Mouse (Mus musculus): ENCODE data around the gene Ikzf3. TPM values are rescaled to one million over a fixed set of nuclear protein-coding genes. Genes with fewer than 3 reads are reported as not detected.

The Ikzf3 gene
- polyA plus RNA-seq, 1 experiment from 2014 or later = 0.20 TPM

DNA sequence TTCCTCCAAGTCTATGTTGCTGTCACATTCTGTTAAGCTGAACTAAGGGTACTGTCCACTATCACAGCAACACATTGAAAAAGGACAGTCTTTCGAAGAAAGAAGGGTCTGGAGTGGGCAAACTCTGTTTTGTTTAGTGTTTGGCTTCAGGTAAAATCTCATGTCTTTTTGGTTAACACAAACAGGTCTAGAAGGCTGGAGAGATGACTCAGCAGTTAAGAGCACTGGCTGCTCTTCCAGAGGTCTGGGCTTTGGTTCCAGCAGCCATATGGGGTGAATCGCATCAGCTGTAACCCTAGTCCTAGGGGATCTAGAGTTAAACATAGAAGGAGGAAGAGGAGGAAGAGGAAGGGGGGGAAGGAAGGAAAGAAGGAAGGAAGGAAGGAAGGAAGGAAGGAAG lies 60.1 kb downstream of the Ikzf3 start:
- H3K36me3 ChIP-seq (ENCODE audit: control insufficient read depth, insufficient read depth, low read length) = no peaks in the 10 kb centered on the region
- H3K27me3 ChIP-seq (ENCODE audit: control insufficient read depth, insufficient read depth, low read length) = no peaks in the 10 kb centered on the region
- 87% methylated on average over 2 of the region's 2 CpGs for WGBS
- H3K27ac ChIP-seq (ENCODE audit: low read depth, low read length) = no peak overlapping the region
- H3K4me2 ChIP-seq (ENCODE audit: low read depth, low read length) = no peak overlapping the region
- no peak for ATAC-seq (ENCODE audit: low read depth)
- no peaks in the 10 kb centered on the region for H3K9me3 ChIP-seq (ENCODE audit: control insufficient read depth, low read length)
- H3K9ac ChIP-seq (replicated peaks; ENCODE audit: low read depth, low read length) = no peak overlapping the region
- H3K4me1 ChIP-seq (ENCODE audit: control insufficient read depth, insufficient read depth, low read length) = peaks cover 5% of the 10 kb centered on the region; the same call in 1 of the 2 replicates
- H3K4me3 ChIP-seq (ENCODE audit: low read depth, low read length) = no peak overlapping the region

DNA sequence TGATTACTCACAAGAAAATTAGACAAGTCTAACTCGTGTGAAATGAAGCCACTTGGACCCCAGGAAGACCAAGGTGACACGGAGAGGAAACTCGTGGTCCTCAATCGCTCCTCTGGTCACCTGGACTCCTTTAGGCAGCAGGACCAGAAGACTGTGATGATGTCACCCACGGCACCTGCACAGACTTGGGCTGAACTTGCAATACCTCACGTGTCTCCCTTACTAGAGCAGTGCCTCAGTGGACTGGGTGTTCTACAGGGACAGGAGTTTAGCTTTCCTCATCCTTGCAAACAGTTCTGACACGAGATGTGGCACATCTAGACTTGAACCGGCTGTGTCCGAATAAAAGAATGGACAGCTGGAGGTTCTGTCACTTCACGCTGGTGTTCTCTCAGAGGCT lies 63.8 kb downstream of the Ikzf3 start:
- Histone ChIP-seq H3K9ac (replicated peaks; ENCODE audit: low read depth, low read length) (no peak overlapping the region), H3K4me1 (ENCODE audit: control insufficient read depth, insufficient read depth, low read length) (no peaks in the 10 kb centered on the region), H3K36me3 (ENCODE audit: control insufficient read depth, insufficient read depth, low read length) (no peaks in the 10 kb centered on the region), H3K27ac (ENCODE audit: low read depth, low read length) (no peak overlapping the region), H3K4me3 (ENCODE audit: low read depth, low read length) (no peak overlapping the region), H3K4me2 (ENCODE audit: low read depth, low read length) (no peak overlapping the region), H3K9me3 (ENCODE audit: control insufficient read depth, low read length) (no peaks in the 10 kb centered on the region), H3K27me3 (ENCODE audit: control insufficient read depth, insufficient read depth, low read length) (no peaks in the 10 kb centered on the region)
- WGBS = 83% methylated on average over 10 of the region's 10 CpGs
- no peak for ATAC-seq (ENCODE audit: low read depth)

DNA sequence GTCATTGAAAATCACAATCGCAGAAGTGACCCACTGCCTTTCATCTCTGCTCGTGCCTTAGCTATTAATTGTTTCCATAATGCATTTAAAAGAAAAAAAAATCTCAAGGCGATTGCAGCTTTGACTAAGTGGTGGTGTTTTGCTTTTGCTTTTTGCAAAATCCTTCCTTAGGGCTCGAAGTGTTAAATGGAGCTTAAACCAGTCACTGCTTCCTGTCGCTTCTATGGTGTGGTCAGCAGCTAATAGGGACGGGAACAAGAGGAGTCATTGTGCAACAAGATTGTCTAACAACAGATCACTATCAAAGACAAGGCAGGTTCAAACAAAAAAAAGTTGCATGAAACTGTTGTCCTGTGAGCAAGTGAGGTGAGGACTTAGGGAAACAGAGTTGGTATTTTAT lies 64.6 kb downstream of the Ikzf3 start:
- Histone ChIP-seq H3K36me3 (ENCODE audit: control insufficient read depth, insufficient read depth, low read length) (no peaks in the 10 kb centered on the region), H3K4me2 (ENCODE audit: low read depth, low read length) (no peak overlapping the region), H3K4me1 (ENCODE audit: control insufficient read depth, insufficient read depth, low read length) (no peaks in the 10 kb centered on the region), H3K9me3 (ENCODE audit: control insufficient read depth, low read length) (no peaks in the 10 kb centered on the region), H3K27ac (ENCODE audit: low read depth, low read length) (no peak overlapping the region), H3K9ac (replicated peaks; ENCODE audit: low read depth, low read length) (no peak overlapping the region), H3K4me3 (ENCODE audit: low read depth, low read length) (no peak overlapping the region), H3K27me3 (ENCODE audit: control insufficient read depth, insufficient read depth, low read length) (no peaks in the 10 kb centered on the region)
- ATAC-seq (ENCODE audit: low read depth) = no peak
- 66% methylated on average over 6 of the region's 6 CpGs for WGBS

DNA sequence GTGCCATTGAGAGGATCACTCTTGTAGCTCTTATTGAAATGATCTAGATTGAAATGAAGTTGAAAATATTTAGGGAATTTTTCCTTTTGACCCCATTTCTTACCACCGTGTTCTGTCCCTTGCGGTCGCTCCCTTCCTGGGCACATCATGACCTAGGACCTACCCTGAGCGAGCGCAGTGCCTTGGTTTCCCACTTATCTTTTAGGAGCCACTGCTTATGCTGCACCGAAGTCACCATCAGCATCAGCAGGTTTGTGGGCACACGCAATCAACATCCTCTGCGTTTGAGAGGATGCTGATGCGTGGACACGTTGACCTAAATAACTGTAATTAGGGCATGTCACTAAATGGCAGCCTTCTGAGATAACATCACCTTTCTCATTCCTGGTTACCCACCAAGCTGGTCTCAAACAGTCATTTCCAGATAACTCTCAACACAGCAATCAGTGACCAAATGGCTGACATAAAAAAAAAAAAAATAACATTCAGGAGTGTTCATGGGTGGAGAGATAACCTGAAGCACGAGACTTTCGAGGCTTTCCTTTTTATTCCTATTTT lies 65.8 kb downstream of the Ikzf3 start:
- no peak for ATAC-seq (ENCODE audit: low read depth)
- Histone ChIP-seq H3K4me2 (ENCODE audit: low read depth, low read length) (no peak overlapping the region), H3K4me3 (ENCODE audit: low read depth, low read length) (no peak overlapping the region), H3K9me3 (ENCODE audit: control insufficient read depth, low read length) (no peaks in the 10 kb centered on the region), H3K4me1 (ENCODE audit: control insufficient read depth, insufficient read depth, low read length) (no peaks in the 10 kb centered on the region), H3K36me3 (ENCODE audit: control insufficient read depth, insufficient read depth, low read length) (no peaks in the 10 kb centered on the region), H3K9ac (replicated peaks; ENCODE audit: low read depth, low read length) (no peak overlapping the region), H3K27me3 (ENCODE audit: control insufficient read depth, insufficient read depth, low read length) (no peaks in the 10 kb centered on the region), H3K27ac (ENCODE audit: low read depth, low read length) (no peak overlapping the region)
- WGBS = 86% methylated on average over 12 of the region's 12 CpGs

DNA sequence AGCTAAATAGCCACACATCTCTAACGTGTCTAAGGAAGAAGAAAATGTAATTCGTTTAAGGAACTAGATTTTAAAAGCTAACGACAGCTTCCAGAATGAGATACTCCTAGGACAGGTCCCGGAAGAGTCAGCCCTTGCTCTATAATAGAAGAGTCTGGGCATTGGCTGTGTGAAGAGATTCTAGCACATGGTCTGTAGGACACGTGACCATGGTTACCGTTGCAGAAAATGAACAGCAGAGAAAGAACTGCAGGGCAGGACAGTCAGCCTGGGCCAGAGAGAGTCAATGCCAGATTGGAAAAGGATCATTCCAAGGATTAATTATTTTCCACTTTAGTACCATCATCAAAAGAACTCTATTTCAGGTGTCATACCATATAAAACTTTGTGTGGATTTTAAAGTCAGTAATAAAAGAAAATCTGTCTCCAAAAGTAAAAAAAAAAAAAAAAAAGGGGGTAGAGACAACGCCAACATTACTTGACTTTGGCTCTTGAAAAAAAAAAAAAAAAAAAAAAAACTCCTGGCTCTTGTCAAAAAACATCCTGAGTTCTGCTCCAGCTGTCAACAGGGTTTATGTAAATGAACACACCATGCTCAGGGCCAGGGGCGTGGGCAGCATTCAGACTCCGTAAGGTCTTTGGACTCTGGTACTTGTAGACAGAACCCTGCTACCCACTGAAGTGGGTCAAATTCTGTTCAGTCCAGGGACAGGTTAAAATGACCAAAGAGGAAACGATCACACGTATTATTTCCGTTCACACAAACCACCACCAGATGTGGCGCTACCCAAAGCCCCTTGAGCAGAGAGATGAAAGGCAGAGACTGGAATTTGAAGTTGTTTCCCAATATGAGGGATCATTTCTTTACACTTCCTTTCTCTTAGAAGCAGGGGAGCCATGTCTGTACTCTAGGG lies 66.5 kb downstream of the Ikzf3 start:
- no peaks in the 10 kb centered on the region for H3K9me3 ChIP-seq (ENCODE audit: control insufficient read depth, low read length)
- H3K9ac ChIP-seq (replicated peaks; ENCODE audit: low read depth, low read length) = no peak overlapping the region
- ATAC-seq (ENCODE audit: low read depth) = no peak
- H3K4me2 ChIP-seq (ENCODE audit: low read depth, low read length) = no peak overlapping the region
- WGBS = 89% methylated on average over 13 of the region's 13 CpGs
- H3K27ac ChIP-seq (ENCODE audit: low read depth, low read length) = no peak overlapping the region
- H3K36me3 ChIP-seq (ENCODE audit: control insufficient read depth, insufficient read depth, low read length) = no peaks in the 10 kb centered on the region
- no peaks in the 10 kb centered on the region for H3K4me1 ChIP-seq (ENCODE audit: control insufficient read depth, insufficient read depth, low read length)
- no peak overlapping the region for H3K4me3 ChIP-seq (ENCODE audit: low read depth, low read length)
- H3K27me3 ChIP-seq (ENCODE audit: control insufficient read depth, insufficient read depth, low read length) = no peaks in the 10 kb centered on the region

DNA sequence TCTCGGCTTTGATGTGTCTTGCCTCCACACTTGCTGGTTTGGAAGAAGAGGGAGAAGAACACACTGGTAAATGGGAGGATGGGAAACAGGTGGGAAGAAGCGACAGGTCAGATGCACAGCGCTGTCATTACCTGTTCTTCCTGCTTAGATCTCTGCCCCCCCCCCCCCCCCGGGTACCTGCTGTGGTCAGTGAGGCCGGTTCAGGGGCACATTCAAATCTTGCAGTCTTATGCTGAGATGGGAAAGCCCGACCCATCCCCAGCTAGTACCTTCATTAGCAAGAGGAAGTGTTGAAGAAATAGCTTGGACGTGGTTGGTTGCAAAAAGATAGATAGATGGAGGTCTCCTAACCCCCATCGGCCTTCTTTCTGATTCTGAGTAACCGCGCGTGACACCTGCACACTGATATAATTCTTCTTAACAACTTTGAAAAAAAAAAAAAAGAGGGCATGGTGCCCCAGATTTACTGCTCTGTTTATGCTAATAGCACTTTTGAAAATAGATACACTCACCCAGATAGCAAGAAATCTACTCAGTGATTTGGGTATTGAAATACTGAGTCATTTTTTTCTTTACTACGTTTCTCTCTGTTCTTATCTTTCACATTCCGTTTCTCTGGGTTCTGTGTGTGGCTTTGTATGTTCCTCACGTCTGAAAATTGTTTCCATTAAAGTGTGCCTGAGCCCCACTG lies 68.7 kb downstream of the Ikzf3 start:
- Histone ChIP-seq H3K9ac (replicated peaks; ENCODE audit: low read depth, low read length) (no peak overlapping the region), H3K4me2 (ENCODE audit: low read depth, low read length) (no peak overlapping the region), H3K9me3 (ENCODE audit: control insufficient read depth, low read length) (no peaks in the 10 kb centered on the region), H3K4me3 (ENCODE audit: low read depth, low read length) (no peak overlapping the region), H3K36me3 (ENCODE audit: control insufficient read depth, insufficient read depth, low read length) (no peaks in the 10 kb centered on the region), H3K27me3 (ENCODE audit: control insufficient read depth, insufficient read depth, low read length) (no peaks in the 10 kb centered on the region), H3K27ac (ENCODE audit: low read depth, low read length) (no peak overlapping the region), H3K4me1 (ENCODE audit: control insufficient read depth, insufficient read depth, low read length) (no peaks in the 10 kb centered on the region)
- ATAC-seq (ENCODE audit: low read depth) = no peak
- WGBS = 72% methylated on average over 13 of the region's 14 CpGs

DNA sequence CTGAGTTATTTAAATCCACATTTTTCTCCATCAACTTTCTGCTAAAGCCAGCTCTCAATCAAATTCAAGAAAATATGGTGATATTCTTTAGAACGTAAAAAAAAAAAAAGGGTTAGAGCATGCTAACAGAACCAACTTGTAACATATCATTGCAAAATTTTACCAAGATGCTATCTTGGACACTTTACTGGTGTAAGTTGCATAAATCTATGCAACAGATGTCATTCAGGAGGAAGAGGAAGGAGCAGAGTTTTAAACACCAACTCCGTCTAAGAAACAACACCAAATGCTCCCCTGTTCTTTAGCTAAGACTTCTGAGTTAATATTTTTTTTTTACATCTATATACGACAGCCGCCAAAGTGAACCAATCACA lies 69.4 kb downstream of the Ikzf3 start:
- Histone ChIP-seq H3K4me2 (ENCODE audit: low read depth, low read length) (no peak overlapping the region), H3K36me3 (ENCODE audit: control insufficient read depth, insufficient read depth, low read length) (no peaks in the 10 kb centered on the region), H3K9ac (replicated peaks; ENCODE audit: low read depth, low read length) (no peak overlapping the region), H3K27me3 (ENCODE audit: control insufficient read depth, insufficient read depth, low read length) (no peaks in the 10 kb centered on the region), H3K27ac (ENCODE audit: low read depth, low read length) (no peak overlapping the region), H3K4me1 (ENCODE audit: control insufficient read depth, insufficient read depth, low read length) (no peaks in the 10 kb centered on the region), H3K4me3 (ENCODE audit: low read depth, low read length) (no peak overlapping the region), H3K9me3 (ENCODE audit: control insufficient read depth, low read length) (no peaks in the 10 kb centered on the region)
- no peak for ATAC-seq (ENCODE audit: low read depth)
- WGBS = 93% methylated on average over 4 of the region's 4 CpGs

DNA sequence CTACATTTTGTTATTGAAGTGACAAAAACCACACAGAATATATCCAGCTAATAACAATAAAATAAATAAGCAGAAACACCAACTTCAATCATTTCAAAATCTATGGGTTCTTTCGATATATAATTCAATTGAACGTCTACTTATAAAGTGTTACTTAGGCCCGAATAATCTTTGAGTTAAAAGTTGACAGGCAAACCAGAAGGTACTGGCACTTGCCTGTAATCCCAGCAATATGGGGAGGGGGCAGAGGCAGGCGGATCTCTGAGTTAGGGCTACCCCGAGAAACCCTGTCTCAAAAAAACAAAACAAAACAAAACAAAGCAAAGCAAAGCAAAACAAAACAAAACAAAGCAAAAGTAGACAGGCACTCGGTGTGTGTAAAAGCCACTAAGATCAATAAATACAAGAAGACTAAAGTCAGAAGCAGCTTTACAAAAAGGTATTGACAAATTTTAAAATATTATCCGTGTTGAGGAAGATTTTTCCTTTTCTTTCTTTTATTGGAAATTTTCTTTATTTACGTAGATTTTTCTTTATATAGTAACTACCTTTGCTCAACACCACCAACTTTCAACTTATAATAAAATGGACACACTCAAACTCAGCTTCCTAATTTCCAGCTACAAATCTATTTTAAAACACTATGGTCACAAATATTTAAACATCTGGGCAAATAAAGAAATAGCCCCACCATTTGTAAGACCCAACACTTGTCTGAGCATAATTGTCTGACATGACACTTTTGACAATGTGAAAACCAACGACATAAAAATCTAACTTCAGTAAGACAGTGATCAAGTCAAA lies 70.0 kb downstream of the Ikzf3 start:
- 91% methylated on average over 9 of the region's 9 CpGs for WGBS
- H3K9me3 ChIP-seq (ENCODE audit: control insufficient read depth, low read length) = no peaks in the 10 kb centered on the region

More for the DNA sequence above, 70.0 kb downstream of the Ikzf3 start:
- Histone ChIP-seq H3K4me3 (ENCODE audit: low read depth, low read length) (no peak overlapping the region), H3K9ac (replicated peaks; ENCODE audit: low read depth, low read length) (no peak overlapping the region), H3K27me3 (ENCODE audit: control insufficient read depth, insufficient read depth, low read length) (no peaks in the 10 kb centered on the region), H3K36me3 (ENCODE audit: control insufficient read depth, insufficient read depth, low read length) (no peaks in the 10 kb centered on the region), H3K4me2 (ENCODE audit: low read depth, low read length) (no peak overlapping the region), H3K27ac (ENCODE audit: low read depth, low read length) (no peak overlapping the region), H3K4me1 (ENCODE audit: control insufficient read depth, insufficient read depth, low read length) (no peaks in the 10 kb centered on the region)
- no peak for ATAC-seq (ENCODE audit: low read depth)

All from neural tube, embryonic 14.5 days (tissue).